Mouse (Mus musculus): Measurements from ENCODE around the gene Trim17. TPM values are rescaled to one million over a fixed set of nuclear protein-coding genes. Genes with fewer than 3 reads are reported as not detected.

Gene Trim17
- total and polyA plus RNA-seq, 3 experiments: 0.50 to 0.82 TPM; not detected in 1

- Histone ChIP-seq H3K4me1 (ENCODE audit: control insufficient read depth in 1 of 2, insufficient read depth in 2 of 2, low read length in 2 of 2) (peaks cover 5 to 16% of the 10 kb centered on the region in 2 experiments; a peak in 3 of 4 replicates), H3K27me3 (ENCODE audit: control insufficient read depth in 1 of 2, insufficient read depth in 2 of 2, low read length in 2 of 2) (peaks cover 0 to 3% of the 10 kb centered on the region in 2 experiments; a peak in 2 of 4 replicates), H3K79me2 (ENCODE audit: control insufficient read depth, insufficient read depth, low read length, poor library complexity) (peaks cover 11% of the 10 kb centered on the region), H3K27ac (ENCODE audit: control insufficient read depth, low read depth, low read length) (peak overlapping the region; percentile 92), H3K4me3 (ENCODE audit: control insufficient read depth in 1 of 2, insufficient read depth in 1 of 2, low read depth in 2 of 2, low read length in 2 of 2) (peak overlapping the region; percentile 37 to 74), H3K36me3 (ENCODE audit: control insufficient read depth in 1 of 2, insufficient read depth in 2 of 2, low read length in 2 of 2) (peaks cover 0 to 14% of the 10 kb centered on the region in 2 experiments; a peak in 2 of 4 replicates), H3K9me3 (replicated peaks; ENCODE audit: insufficient read depth, low read length) (no peaks in the 10 kb centered on the region), H3K9ac (ENCODE audit: control insufficient read depth, low read depth, low read length, poor library complexity, severe bottlenecking) (peak overlapping the region; percentile 82)
- no peak for TF ChIP-seq E2F4 (IDR thresholded peaks at IDR 0.05; ENCODE audit: borderline replicate concordance, low read depth, low read length)
- peak; percentile 89 for TF ChIP-seq CHD1 (IDR thresholded peaks at IDR 0.05; ENCODE audit: low read depth, low read length)
- peak in 1 of 2 experiments; percentile 71; a peak in 2 of 4 replicates for TF ChIP-seq POLR2A (IDR thresholded peaks at IDR 0.05; ENCODE audit: control insufficient read depth in 1 of 2, insufficient read depth in 1 of 2, low read depth in 1 of 2, low read length in 2 of 2, poor library complexity in 1 of 2)
- no peak for TF ChIP-seq ZC3H11A (IDR thresholded peaks at IDR 0.05; ENCODE audit: low read depth, low read length)
- peak; percentile 9; the same call in 1 of the 2 replicates for TF ChIP-seq MXI1 (IDR thresholded peaks at IDR 0.05; ENCODE audit: low read depth, low read length)
- no peak; the same call in 1 of the 2 replicates for TF ChIP-seq TBP (IDR thresholded peaks at IDR 0.05; ENCODE audit: low read depth, low read length)
- TF ChIP-seq SMC3 (IDR thresholded peaks at IDR 0.05; ENCODE audit: low read depth, low read length): 0 out of 2 replicates have a peak, but pooled peaks have one; percentile 10
- 0 out of 2 replicates have a peak, but pooled peaks have one; percentile 7 for TF ChIP-seq NELFE (IDR thresholded peaks at IDR 0.05; ENCODE audit: low read depth, low read length)
- no peak for TF ChIP-seq POLR2AphosphoS5 (IDR thresholded peaks at IDR 0.05; ENCODE audit: borderline replicate concordance, low read depth, low read length)
- no peak for TF ChIP-seq GATA1 (IDR thresholded peaks at IDR 0.05; ENCODE audit: low read depth, low read length)
- DNase-seq (ENCODE audit: low read depth, low spot score): peak; percentile 81
Observed at GRCm38 (mm10) chr11:58955143-58955867, 820 bp downstream of the Trim17 start.

GRCm38 (mm10) chr11:58955868-58956257 is 1.4 kb downstream of the Trim17 start:
- peak overlapping the region; percentile 37 to 74 for H3K4me3 ChIP-seq (ENCODE audit: control insufficient read depth in 1 of 2, insufficient read depth in 1 of 2, low read depth in 2 of 2, low read length in 2 of 2)
- H3K9me3 ChIP-seq (replicated peaks; ENCODE audit: insufficient read depth, low read length): no peaks in the 10 kb centered on the region
- H3K9ac ChIP-seq (ENCODE audit: control insufficient read depth, low read depth, low read length, poor library complexity, severe bottlenecking): peak overlapping the region; percentile 82
- no peak for TF ChIP-seq SIN3A (IDR thresholded peaks at IDR 0.05; ENCODE audit: low read length)
- TF ChIP-seq TBP (IDR thresholded peaks at IDR 0.05; ENCODE audit: low read depth, low read length): no peak
- no peak for TF ChIP-seq ZNF384 (IDR thresholded peaks at IDR 0.05; ENCODE audit: low read depth, low read length)
- 0 out of 2 replicates have a peak, but pooled peaks have one; percentile 6 for TF ChIP-seq NELFE (IDR thresholded peaks at IDR 0.05; ENCODE audit: low read depth, low read length)
- peaks cover 0 to 14% of the 10 kb centered on the region in 2 experiments; a peak in 2 of 4 replicates for H3K36me3 ChIP-seq (ENCODE audit: control insufficient read depth in 1 of 2, insufficient read depth in 2 of 2, low read length in 2 of 2)
- peaks cover 0 to 3% of the 10 kb centered on the region in 2 experiments; a peak in 2 of 4 replicates for H3K27me3 ChIP-seq (ENCODE audit: control insufficient read depth in 1 of 2, insufficient read depth in 2 of 2, low read length in 2 of 2)
- peaks cover 11% of the 10 kb centered on the region for H3K79me2 ChIP-seq (ENCODE audit: control insufficient read depth, insufficient read depth, low read length, poor library complexity)
- H3K27ac ChIP-seq (ENCODE audit: control insufficient read depth, low read depth, low read length): peak overlapping the region; percentile 92
- no peak for DNase-seq (ENCODE audit: low read depth, low spot score)
- peaks cover 5 to 16% of the 10 kb centered on the region in 2 experiments; a peak in 3 of 4 replicates for H3K4me1 ChIP-seq (ENCODE audit: control insufficient read depth in 1 of 2, insufficient read depth in 2 of 2, low read length in 2 of 2)

Data from MEL (cell line).